Mouse (Mus musculus) urinary bladder, postnatal 36 days (tissue): ENCODE data around the gene Sin3a.

ENCODE experiments used
- DNase-seq, 2 experiments: peaks; one replicate each; pipeline ENCODE4 v3.0.0; 2022; ENCODE audit warnings: low spot score in 2 of 2, mixed read lengths in 1 of 2

Gene Sin3a

DNA sequence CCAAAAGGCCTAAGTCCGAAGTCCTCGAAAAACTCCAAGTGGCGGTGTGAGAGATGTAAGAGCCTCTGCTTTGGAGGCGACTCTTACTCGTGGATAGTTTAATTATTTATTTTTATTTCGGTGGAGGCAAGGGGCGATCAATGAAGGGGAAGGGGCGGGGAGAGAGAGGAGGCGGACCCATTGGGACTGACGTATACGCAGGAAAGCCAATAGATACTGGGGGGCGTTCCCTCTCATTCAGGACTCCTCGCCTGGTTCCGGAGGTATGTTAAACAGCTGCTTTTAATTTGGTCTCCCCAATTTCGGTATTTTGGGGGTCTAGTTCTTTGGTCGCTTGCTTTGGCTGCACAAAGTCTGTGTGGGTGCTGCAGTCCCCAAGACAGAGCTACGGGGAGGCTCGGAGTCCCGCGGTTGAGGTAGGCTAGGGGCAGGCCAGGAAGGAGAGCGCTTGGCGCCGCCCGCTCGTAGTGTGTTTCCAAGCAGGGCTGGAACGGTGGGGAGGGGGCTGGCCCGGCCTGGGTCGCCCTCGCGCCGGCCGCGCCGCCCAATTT lies at the start of gene Sin3a:
Gene Sin3a, plus strand, starts transcription at position 240 of the 551 bp plus-strand sequence.
- peak; percentile 62 to 73 for DNase-seq

- no peak for DNase-seq
Observed at GRCm38 (mm10) chr9:57031756-57032155, 40.1 kb upstream of the Sin3a start.

DNA sequence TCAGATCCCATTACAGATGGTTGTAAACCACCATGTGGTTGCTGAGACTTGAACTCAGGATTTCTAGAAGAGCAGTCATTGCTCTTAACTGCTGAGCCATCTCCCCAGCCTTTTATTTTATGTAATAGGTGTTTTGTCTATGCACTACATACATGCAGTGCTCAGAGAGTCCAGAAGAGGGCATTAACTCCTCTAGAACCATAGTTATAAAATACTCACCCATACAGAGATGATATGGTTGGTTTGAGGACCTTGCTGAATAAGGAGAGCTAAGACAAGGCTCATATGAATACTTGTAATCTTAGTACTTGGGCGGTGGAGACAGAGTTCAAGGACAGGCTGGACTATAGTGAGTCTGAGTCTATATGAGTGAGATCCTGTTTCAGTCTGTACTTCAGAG lies 15.6 kb upstream of the Sin3a start:
- peak; percentile 18 to 31 for DNase-seq

GRCm38 (mm10) chr9:57064164-57064563 lies 7.7 kb upstream of the Sin3a start:
- no peak for DNase-seq

DNA sequence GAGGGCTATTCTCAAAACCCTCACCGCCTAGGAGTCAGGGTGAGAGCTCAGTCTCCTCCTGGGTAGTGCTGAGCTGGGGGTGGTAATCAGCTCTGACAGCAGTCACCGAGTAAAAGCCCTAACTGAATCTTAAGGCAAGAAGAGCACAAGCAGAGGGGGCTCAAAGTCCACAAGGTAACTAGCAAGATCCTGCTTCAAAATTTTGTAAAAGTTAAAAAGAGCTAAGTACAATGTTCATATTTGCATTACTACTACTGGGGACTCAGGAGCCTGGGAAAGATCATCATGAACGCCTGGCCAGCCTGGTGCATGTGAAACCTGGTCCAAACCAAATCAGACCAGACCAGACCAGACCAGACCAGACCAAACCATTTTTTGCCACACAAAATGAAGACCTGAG lies 3.6 kb upstream of the Sin3a start:
- DNase-seq, result no peak

- DNase-seq, result no peak
Observed at GRCm38 (mm10) chr9:57070262-57070661, 1.6 kb upstream of the Sin3a start.

GRCm38 (mm10) chr9:57070800-57071545 lies 867 bp upstream of the Sin3a start:
- DNase-seq, result no peak

GRCm38 (mm10) chr9:57072526-57072988 lies 717 bp downstream of the Sin3a start:
- DNase-seq, result no peak

- peak; percentile 92 to 96 for DNase-seq
Observed at GRCm38 (mm10) chr9:57072989-57073789, 1.3 kb downstream of the Sin3a start.

DNA sequence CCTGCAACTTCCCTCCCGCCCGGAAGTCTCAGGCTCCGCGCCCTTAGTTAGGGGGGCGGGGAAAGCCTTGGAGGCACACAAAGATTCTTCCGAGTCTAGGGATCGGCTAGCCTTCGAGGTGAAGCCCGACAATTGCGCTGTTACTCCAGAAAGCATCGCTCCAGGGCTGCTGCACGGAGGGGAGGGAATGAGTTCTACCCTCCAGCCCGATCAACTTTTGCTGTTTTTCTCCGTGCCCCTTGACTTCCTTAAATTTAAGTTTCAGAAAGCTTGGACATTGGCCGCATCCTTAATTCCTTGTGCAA lies 1.9 kb downstream of the Sin3a start:
- DNase-seq, result no peak

DNA sequence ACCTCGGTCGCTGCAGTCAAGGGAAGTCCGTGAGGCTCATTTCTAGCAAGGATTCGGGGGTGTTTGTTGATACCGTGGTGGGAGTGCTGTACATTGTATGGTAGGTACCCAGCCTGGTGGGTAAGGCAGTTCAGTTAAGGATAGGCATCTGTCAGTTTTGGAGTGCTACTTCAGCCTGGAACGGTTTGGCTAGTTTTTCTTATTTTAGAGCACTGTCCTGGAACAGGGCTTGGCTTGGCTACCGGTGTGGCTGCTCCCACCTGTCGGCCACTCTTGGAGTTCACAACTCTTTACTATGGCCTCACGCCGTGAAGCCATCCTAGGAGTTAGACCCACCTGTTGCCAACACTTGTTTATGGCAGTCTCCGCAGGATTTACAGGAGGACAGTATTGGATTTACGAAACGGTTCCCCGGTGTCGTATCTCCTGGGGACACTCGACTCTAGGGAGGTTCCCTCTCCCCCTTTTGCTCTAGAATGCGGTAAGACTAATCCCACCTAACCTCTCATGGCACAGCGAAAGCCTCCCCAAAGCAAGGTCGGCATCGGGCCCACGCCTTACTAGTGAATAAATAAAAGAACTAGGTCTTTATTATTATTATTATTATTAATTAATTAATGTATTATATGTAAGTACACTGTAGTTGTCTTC lies 2.5 kb downstream of the Sin3a start:
- peak; percentile 7 to 25 for DNase-seq

- DNase-seq, result peak; percentile 69 to 81
Observed at GRCm38 (mm10) chr9:57074822-57075603, 3.2 kb downstream of the Sin3a start.

- peak; percentile 99 for DNase-seq
Observed at GRCm38 (mm10) chr9:57075681-57076381, 4.0 kb downstream of the Sin3a start.

DNA sequence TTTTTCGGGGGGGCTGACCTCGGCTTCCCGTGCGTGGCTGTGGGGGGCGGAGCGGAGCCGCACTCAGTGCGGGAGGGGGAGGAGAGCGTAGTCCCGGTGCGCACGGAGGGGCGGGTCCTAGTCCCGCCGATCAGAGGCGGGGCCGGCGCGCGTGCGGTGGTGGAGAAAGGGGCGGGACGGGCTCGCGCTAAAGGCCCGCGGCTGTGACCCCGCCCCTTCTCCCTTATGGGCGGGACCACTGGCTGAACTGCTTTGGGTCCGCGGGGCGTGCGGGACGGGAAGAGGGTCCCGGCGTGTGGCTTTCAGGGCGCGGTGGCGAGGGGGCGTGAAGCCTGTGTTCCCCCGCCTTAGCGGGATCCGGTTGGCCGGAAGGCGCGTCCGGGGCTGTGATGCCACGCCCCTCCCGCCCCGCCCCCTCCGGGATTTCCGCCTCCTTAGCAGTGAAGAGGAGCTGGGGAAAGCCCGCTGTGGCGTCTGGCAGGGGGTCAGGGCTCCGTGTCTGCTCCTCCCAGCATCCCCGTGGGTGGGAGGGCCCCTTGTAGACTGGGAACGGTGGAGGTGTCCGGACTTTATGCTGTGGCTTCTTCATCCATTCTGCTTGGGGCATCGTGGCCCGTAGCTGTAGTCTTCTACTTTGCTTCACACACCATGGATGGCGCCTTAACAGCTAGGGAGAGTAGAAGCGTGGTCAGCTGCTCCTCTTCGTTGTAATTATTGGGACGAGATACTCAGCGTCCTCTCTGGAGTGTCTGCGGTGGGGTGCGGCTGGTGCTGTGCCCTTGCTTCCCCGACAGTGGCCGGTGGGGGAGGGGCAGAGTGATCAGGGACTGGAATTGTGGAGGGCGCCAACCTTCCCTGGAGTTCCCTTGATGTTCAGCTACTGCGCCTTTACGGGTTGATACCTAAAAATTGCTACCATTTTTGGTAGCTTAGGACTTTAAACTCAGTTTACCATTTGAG lies 5.1 kb downstream of the Sin3a start:
- peak; percentile 84 to 87 for DNase-seq

DNA sequence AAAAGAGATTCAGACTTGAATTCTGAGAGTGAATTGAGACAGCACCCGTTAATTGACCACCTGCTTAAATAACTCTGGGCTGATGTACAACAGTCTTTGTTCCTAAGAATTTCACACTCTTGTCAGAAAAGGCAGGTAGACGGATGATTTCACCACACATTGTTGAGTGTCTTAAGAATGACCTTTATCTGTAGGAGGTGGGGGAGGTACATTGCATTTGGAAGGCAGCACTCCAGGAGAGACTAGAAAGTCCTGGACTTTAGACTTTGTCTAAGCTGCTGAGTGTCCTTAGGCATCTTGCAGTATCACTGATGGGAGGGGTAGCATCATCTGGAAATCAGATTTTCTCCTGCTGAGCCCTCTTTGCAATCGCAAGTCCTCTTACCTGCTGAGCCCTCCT lies 10.4 kb downstream of the Sin3a start:
- DNase-seq, result no peak

DNA sequence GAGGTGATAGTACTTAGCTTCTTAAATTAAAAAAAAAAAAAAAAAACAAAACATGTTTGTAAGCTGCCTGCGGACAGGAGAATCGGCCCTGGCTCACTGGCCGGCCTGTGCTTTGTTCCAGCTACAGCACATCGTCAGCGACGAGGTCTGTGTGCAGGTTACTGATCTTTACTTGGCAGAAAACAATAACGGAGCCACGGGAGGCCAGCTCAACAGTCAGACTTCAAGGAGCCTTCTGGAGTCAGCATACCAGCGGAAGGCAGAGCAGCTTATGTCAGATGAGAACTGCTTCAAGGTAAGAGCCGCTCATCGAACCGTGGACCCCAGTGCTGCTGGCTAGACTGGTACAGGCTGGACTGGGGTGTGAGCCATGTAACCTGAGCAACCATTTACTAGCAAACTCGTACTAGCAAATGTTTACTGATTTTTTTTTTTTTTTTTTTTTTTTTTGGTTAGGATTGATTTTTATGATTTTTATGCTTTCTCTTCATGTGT lies 45.5 kb downstream of the Sin3a start:
- no peak for DNase-seq

DNA sequence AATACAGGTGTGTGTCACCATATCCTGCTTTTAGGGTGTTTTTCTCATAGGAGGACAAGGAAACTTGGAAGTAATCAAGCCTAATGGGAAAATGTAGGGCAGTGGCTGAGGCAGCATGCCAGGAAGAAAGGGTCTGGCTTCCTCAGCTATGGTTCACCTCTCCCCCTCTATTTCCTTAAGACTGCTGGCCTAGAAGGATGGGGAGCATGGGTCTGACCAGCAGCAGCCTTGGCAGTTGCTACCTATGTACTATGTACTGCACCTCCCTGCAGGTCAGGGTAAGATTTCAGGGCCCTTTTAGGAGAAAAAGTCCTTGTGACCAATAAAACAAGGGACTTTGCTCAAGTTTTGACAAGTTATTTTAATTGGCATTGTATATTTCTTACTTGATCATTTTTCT lies 57.8 kb downstream of the Sin3a start:
- DNase-seq, result no peak

- peak; percentile 88 to 93 for DNase-seq
Observed at GRCm38 (mm10) chr9:57130577-57131433, 59.0 kb downstream of the Sin3a start, which contains the start of gene Man2c1. Gene Man2c1 (plus strand): TSS chr9:57130690.
